Mouse (Mus musculus): ENCODE results near the gene BC147527. TPM values are rescaled to one million over a fixed set of nuclear protein-coding genes. Genes with fewer than 3 reads are reported as not detected.
A peak's percentile ranks its signal among the peaks of the same experiment; 100 is the strongest.
"Not testable (repeated sequence)": the region's sequence is repeated elsewhere in the genome, so short reads cannot be mapped to it uniquely, and the experiment has no call there.

Gene BC147527
- total RNA-seq, 1 experiment = 4.8 TPM

- no peaks in the 10 kb centered on the region for H3K36me3 ChIP-seq (ENCODE audit: control insufficient read depth, insufficient read depth, low read length, poor library complexity, severe bottlenecking)
- TF ChIP-seq CHD2 (IDR thresholded peaks at IDR 0.05; ENCODE audit: low read depth, low read length) (no peak), HCFC1 (IDR thresholded peaks at IDR 0.05; ENCODE audit: borderline replicate concordance, insufficient read depth, low read length) (no peak), ZNF384 (IDR thresholded peaks at IDR 0.05; ENCODE audit: low read depth, low read length) (no peak), ZC3H11A (IDR thresholded peaks at IDR 0.05; ENCODE audit: borderline replicate concordance, low read depth, low read length) (no peak), MAFK (IDR thresholded peaks at IDR 0.05; ENCODE audit: insufficient read depth, low read depth, low read length) (no peak)
- H3K27ac ChIP-seq (ENCODE audit: insufficient read depth, low read depth, low read length, poor library complexity, severe bottlenecking) = no peak overlapping the region
- H3K4me3 ChIP-seq (ENCODE audit: insufficient read depth in 1 of 2, low read depth in 1 of 2, low read length in 2 of 2, poor library complexity in 1 of 2, severe bottlenecking in 1 of 2) = no peak overlapping the region
- no peaks in the 10 kb centered on the region for H3K4me1 ChIP-seq (ENCODE audit: control insufficient read depth in 2 of 2, insufficient read depth in 2 of 2, low read length in 2 of 2, poor library complexity in 1 of 2)
- no peak for DNase-seq (ENCODE audit: low read depth, low spot score)
- H3K9ac ChIP-seq (ENCODE audit: insufficient read depth, low read depth, low read length, poor library complexity, severe bottlenecking) = no peak overlapping the region
- in situ Hi-C loops (cut with MboI; ENCODE audit: low sequenced_read_pairs in 2 of 2, unreplicated experiment in 2 of 2) = no loop called here
- no peaks in the 10 kb centered on the region for H3K9me3 ChIP-seq (ENCODE audit: control insufficient read depth, insufficient read depth, low read depth, low read length)
Observed at GRCm38 (mm10) chr13:120278784-120279183, 21.4 kb upstream of the BC147527 start.

GRCm38 (mm10) chr13:120299324-120299894 is 783 bp upstream of the BC147527 start:
- Histone ChIP-seq H3K9me3 (ENCODE audit: control insufficient read depth, insufficient read depth, low read depth, low read length) (no peaks in the 10 kb centered on the region), H3K9ac (ENCODE audit: insufficient read depth, low read depth, low read length, poor library complexity, severe bottlenecking) (no peak overlapping the region), H3K4me3 (ENCODE audit: insufficient read depth in 1 of 2, low read depth in 1 of 2, low read length in 2 of 2, poor library complexity in 1 of 2, severe bottlenecking in 1 of 2) (no peak overlapping the region), H3K27ac (ENCODE audit: insufficient read depth, low read depth, low read length, poor library complexity, severe bottlenecking) (no peak overlapping the region), H3K36me3 (ENCODE audit: control insufficient read depth, insufficient read depth, low read length, poor library complexity, severe bottlenecking) (no peaks in the 10 kb centered on the region), H3K4me1 (ENCODE audit: control insufficient read depth in 2 of 2, insufficient read depth in 2 of 2, low read length in 2 of 2, poor library complexity in 1 of 2) (no peaks in the 10 kb centered on the region)
- in situ Hi-C loops (cut with MboI; ENCODE audit: low sequenced_read_pairs in 2 of 2, unreplicated experiment in 2 of 2) = no loop called here
- DNase-seq (ENCODE audit: low read depth, low spot score) = no peak
- TF ChIP-seq MAFK (IDR thresholded peaks at IDR 0.05; ENCODE audit: insufficient read depth, low read depth, low read length) (no peak), ZNF384 (IDR thresholded peaks at IDR 0.05; ENCODE audit: low read depth, low read length) (no peak)

- Histone ChIP-seq H3K27ac (ENCODE audit: insufficient read depth, low read depth, low read length, poor library complexity, severe bottlenecking) (no peak overlapping the region), H3K36me3 (ENCODE audit: control insufficient read depth, insufficient read depth, low read length, poor library complexity, severe bottlenecking) (no peaks in the 10 kb centered on the region), H3K9ac (ENCODE audit: insufficient read depth, low read depth, low read length, poor library complexity, severe bottlenecking) (no peak overlapping the region), H3K4me1 (ENCODE audit: control insufficient read depth in 2 of 2, insufficient read depth in 2 of 2, low read length in 2 of 2, poor library complexity in 1 of 2) (no peaks in the 10 kb centered on the region), H3K9me3 (ENCODE audit: control insufficient read depth, insufficient read depth, low read depth, low read length) (no peaks in the 10 kb centered on the region), H3K4me3 (ENCODE audit: insufficient read depth in 1 of 2, low read depth in 1 of 2, low read length in 2 of 2, poor library complexity in 1 of 2, severe bottlenecking in 1 of 2) (no peak overlapping the region)
- in situ Hi-C loops (cut with MboI; ENCODE audit: low sequenced_read_pairs in 2 of 2, unreplicated experiment in 2 of 2) = no loop called here
- TF ChIP-seq HCFC1 (IDR thresholded peaks at IDR 0.05; ENCODE audit: borderline replicate concordance, insufficient read depth, low read length) (no peak), MAFK (IDR thresholded peaks at IDR 0.05; ENCODE audit: insufficient read depth, low read depth, low read length) (no peak), CHD2 (IDR thresholded peaks at IDR 0.05; ENCODE audit: low read depth, low read length) (no peak), ZC3H11A (IDR thresholded peaks at IDR 0.05; ENCODE audit: borderline replicate concordance, low read depth, low read length) (no peak), ZNF384 (IDR thresholded peaks at IDR 0.05; ENCODE audit: low read depth, low read length) (no peak)
- no peak for DNase-seq (ENCODE audit: low read depth, low spot score)
Observed at GRCm38 (mm10) chr13:120300853-120301252, 661 bp downstream of the BC147527 start.

DNA sequence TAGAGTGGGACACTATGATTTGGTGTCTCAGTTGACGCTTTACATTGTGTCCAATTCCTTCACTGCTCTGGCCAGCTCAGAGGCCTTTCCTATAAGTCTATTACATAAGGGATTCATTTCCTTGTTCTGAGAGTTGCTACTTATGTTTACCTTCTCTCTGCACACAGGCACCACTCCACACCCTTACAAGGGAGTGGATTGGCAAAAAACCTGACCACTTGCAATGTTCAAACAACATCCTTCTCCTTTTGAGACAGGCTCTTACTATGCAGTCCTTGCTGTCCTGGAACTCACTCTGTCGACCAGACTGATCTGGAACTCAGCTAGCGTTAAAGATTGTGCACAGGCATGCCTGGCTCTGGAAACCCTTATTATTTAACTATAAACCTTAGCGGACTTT is 10.6 kb downstream of the BC147527 start:
- H3K36me3 ChIP-seq (ENCODE audit: control insufficient read depth, insufficient read depth, low read length, poor library complexity, severe bottlenecking) = no peaks in the 10 kb centered on the region
- TF ChIP-seq CHD2 (IDR thresholded peaks at IDR 0.05; ENCODE audit: low read depth, low read length) (no peak), ZNF384 (IDR thresholded peaks at IDR 0.05; ENCODE audit: low read depth, low read length) (no peak), HCFC1 (IDR thresholded peaks at IDR 0.05; ENCODE audit: borderline replicate concordance, insufficient read depth, low read length) (no peak), MAFK (IDR thresholded peaks at IDR 0.05; ENCODE audit: insufficient read depth, low read depth, low read length) (no peak), ZC3H11A (IDR thresholded peaks at IDR 0.05; ENCODE audit: borderline replicate concordance, low read depth, low read length) (no peak)
- H3K9me3 ChIP-seq (ENCODE audit: control insufficient read depth, insufficient read depth, low read depth, low read length) = no peaks in the 10 kb centered on the region

DNA sequence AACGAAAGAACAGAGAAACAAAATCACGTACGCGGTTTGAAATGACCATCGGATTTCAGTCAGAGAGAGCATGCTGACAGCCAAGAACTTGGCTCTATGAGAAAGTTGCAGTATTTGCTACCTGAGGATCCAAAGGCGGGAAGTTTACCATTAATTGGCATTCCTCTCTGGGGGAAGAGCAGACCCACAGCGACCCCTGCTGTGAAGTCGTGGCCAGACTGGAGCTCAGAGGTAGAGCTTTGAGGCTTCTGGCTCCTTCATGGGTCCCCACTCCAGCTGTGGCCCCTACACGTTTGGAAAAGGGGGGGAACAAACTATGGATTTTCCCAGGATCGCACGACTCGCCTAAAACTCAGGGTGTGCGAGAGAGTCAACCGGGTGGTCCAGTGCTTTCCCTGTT is 13.4 kb downstream of the BC147527 start:
- peak; percentile 46 for DNase-seq (ENCODE audit: low read depth, low spot score)
- no peaks in the 10 kb centered on the region for H3K4me1 ChIP-seq (ENCODE audit: control insufficient read depth in 2 of 2, insufficient read depth in 2 of 2, low read length in 2 of 2, poor library complexity in 1 of 2)
- no peak overlapping the region for H3K27ac ChIP-seq (ENCODE audit: insufficient read depth, low read depth, low read length, poor library complexity, severe bottlenecking)
- no peak for TF ChIP-seq HCFC1 (IDR thresholded peaks at IDR 0.05; ENCODE audit: borderline replicate concordance, insufficient read depth, low read length)
- no peak for TF ChIP-seq CHD2 (IDR thresholded peaks at IDR 0.05; ENCODE audit: low read depth, low read length)
- TF ChIP-seq ZC3H11A (IDR thresholded peaks at IDR 0.05; ENCODE audit: borderline replicate concordance, low read depth, low read length) = no peak; the same call in 1 of the 2 replicates
- TF ChIP-seq ZNF384 (IDR thresholded peaks at IDR 0.05; ENCODE audit: low read depth, low read length) = no peak
- no peak for TF ChIP-seq MAFK (IDR thresholded peaks at IDR 0.05; ENCODE audit: insufficient read depth, low read depth, low read length)
- in situ Hi-C loops (cut with MboI; ENCODE audit: low sequenced_read_pairs in 2 of 2, unreplicated experiment in 2 of 2) = no loop called here
- no peaks in the 10 kb centered on the region for H3K9me3 ChIP-seq (ENCODE audit: control insufficient read depth, insufficient read depth, low read depth, low read length)
- H3K36me3 ChIP-seq (ENCODE audit: control insufficient read depth, insufficient read depth, low read length, poor library complexity, severe bottlenecking) = no peaks in the 10 kb centered on the region
- no peak overlapping the region for H3K9ac ChIP-seq (ENCODE audit: insufficient read depth, low read depth, low read length, poor library complexity, severe bottlenecking)
- H3K4me3 ChIP-seq (ENCODE audit: insufficient read depth in 1 of 2, low read depth in 1 of 2, low read length in 2 of 2, poor library complexity in 1 of 2, severe bottlenecking in 1 of 2) = no peak overlapping the region

More for the DNA sequence above, 10.6 kb downstream of the BC147527 start:
- no peak overlapping the region for H3K27ac ChIP-seq (ENCODE audit: insufficient read depth, low read depth, low read length, poor library complexity, severe bottlenecking)
- H3K4me3 ChIP-seq (ENCODE audit: insufficient read depth in 1 of 2, low read depth in 1 of 2, low read length in 2 of 2, poor library complexity in 1 of 2, severe bottlenecking in 1 of 2) = no peak overlapping the region
- H3K9ac ChIP-seq (ENCODE audit: insufficient read depth, low read depth, low read length, poor library complexity, severe bottlenecking) = no peak overlapping the region
- no peaks in the 10 kb centered on the region for H3K4me1 ChIP-seq (ENCODE audit: control insufficient read depth in 2 of 2, insufficient read depth in 2 of 2, low read length in 2 of 2, poor library complexity in 1 of 2)
- in situ Hi-C loops (cut with MboI; ENCODE audit: low sequenced_read_pairs in 2 of 2, unreplicated experiment in 2 of 2) = no loop called here
- DNase-seq (ENCODE audit: low read depth, low spot score) = no peak

- H3K4me1 ChIP-seq (ENCODE audit: control insufficient read depth in 2 of 2, insufficient read depth in 2 of 2, low read length in 2 of 2, poor library complexity in 1 of 2); H3K36me3 ChIP-seq (ENCODE audit: control insufficient read depth, insufficient read depth, low read length, poor library complexity, severe bottlenecking); H3K9me3 ChIP-seq (ENCODE audit: control insufficient read depth, insufficient read depth, low read depth, low read length); DNase-seq (ENCODE audit: low read depth, low spot score); H3K27ac ChIP-seq (ENCODE audit: insufficient read depth, low read depth, low read length, poor library complexity, severe bottlenecking); H3K4me3 ChIP-seq (ENCODE audit: insufficient read depth in 1 of 2, low read depth in 1 of 2, low read length in 2 of 2, poor library complexity in 1 of 2, severe bottlenecking in 1 of 2); H3K9ac ChIP-seq (ENCODE audit: insufficient read depth, low read depth, low read length, poor library complexity, severe bottlenecking); in situ Hi-C loops (cut with MboI; ENCODE audit: low sequenced_read_pairs in 2 of 2, unreplicated experiment in 2 of 2): not testable (repeated sequence)
Observed at GRCm38 (mm10) chr13:120316578-120316977, 16.4 kb downstream of the BC147527 start, which contains the start of gene Tcstv3. Gene Tcstv3 (plus strand): TSS chr13:120316878.

All from ES-E14 (cell line).